Mouse (Mus musculus) inflammation-experienced regulatory T-cells, adult 6 months (primary cell): ENCODE measurements at regions not wholly inside any gene's neighbourhood (a gene's known extent, or its start where the extent isn't known, plus 50 kb on each side); places are given as distances from the start of the nearest gene placed in this dataset.

ENCODE experiments used
- ATAC-seq: one replicate; pipeline ENCODE4 v1.8.0; 2017

GRCm38 (mm10) chr2:137969156-137969555 is 287.2 kb upstream of the Btbd3 start:
- no peak for ATAC-seq

- ATAC-seq, result no peak
Observed at GRCm38 (mm10) chr2:137966460-137967076, 289.8 kb upstream of the Btbd3 start.

GRCm38 (mm10) chr2:137954830-137955229 is 301.5 kb upstream of the Btbd3 start:
- ATAC-seq, result no peak

GRCm38 (mm10) chr2:137953144-137953543 is 303.2 kb upstream of the Btbd3 start:
- ATAC-seq, result no peak

GRCm38 (mm10) chr2:137951942-137952341 is 304.4 kb upstream of the Btbd3 start:
- no peak for ATAC-seq

- ATAC-seq, result no peak
Observed at GRCm38 (mm10) chr2:137950931-137951330, 305.4 kb upstream of the Btbd3 start.

- no peak for ATAC-seq
Observed at GRCm38 (mm10) chr2:137942753-137943152, 313.6 kb upstream of the Btbd3 start.

- no peak for ATAC-seq
Observed at GRCm38 (mm10) chr2:137939591-137939990, 316.8 kb upstream of the Btbd3 start.

- no peak for ATAC-seq
Observed at GRCm38 (mm10) chr2:137938831-137939480, 317.4 kb upstream of the Btbd3 start.

GRCm38 (mm10) chr2:137936613-137937012 is 319.8 kb upstream of the Btbd3 start:
- ATAC-seq, result no peak

GRCm38 (mm10) chr2:137932931-137933330 is 323.4 kb upstream of the Btbd3 start:
- no peak for ATAC-seq

- no peak for ATAC-seq
Observed at GRCm38 (mm10) chr2:137932488-137932887, 323.9 kb upstream of the Btbd3 start.

GRCm38 (mm10) chr2:137925488-137925887 is 330.9 kb upstream of the Btbd3 start:
- no peak for ATAC-seq

- no peak for ATAC-seq
Observed at GRCm38 (mm10) chr2:137924576-137924975, 331.8 kb upstream of the Btbd3 start.

GRCm38 (mm10) chr2:137898425-137898824 is 357.9 kb upstream of the Btbd3 start:
- ATAC-seq, result no peak

GRCm38 (mm10) chr2:137880211-137881031 is 375.9 kb upstream of the Btbd3 start:
- no peak for ATAC-seq

GRCm38 (mm10) chr2:137869676-137870075 is 386.7 kb upstream of the Btbd3 start:
- no peak for ATAC-seq

GRCm38 (mm10) chr2:137854494-137854893 is 401.9 kb upstream of the Btbd3 start:
- no peak for ATAC-seq

GRCm38 (mm10) chr2:137853399-137854259 is 402.7 kb upstream of the Btbd3 start:
- no peak for ATAC-seq

GRCm38 (mm10) chr2:137847901-137848300 is 408.5 kb upstream of the Btbd3 start:
- no peak for ATAC-seq

- no peak for ATAC-seq
Observed at GRCm38 (mm10) chr2:137827814-137828374, 428.5 kb upstream of the Btbd3 start.

GRCm38 (mm10) chr2:137821344-137821916 is 434.9 kb upstream of the Btbd3 start:
- no peak for ATAC-seq
